Comparison of ENCODE assay signal across 11 mouse cellular contexts in genomic region chr11:118269827-118270226, GRCm38 (mm10). TPM values are rescaled to one million over a fixed set of nuclear protein-coding genes. Genes with fewer than 3 reads are reported as not detected.
A peak's percentile ranks its signal among the peaks of the same experiment; 100 is the strongest.
DNase-seq lines count a peak whose midpoint lies in the region; ATAC-seq lines count a peak whose summit lies in the region.
"Had no signal": no experiment of that assay in that cellular context is flagged by ENCODE, and none has a peak within 500 bp of the region (broad histone marks: within the 10 kb centered on the region; RNA-seq: fewer than 3 reads in every experiment).

No protein-coding gene starts in this region.

- H3K27me3 ChIP-seq in liver, embryonic 12.5 days (replicated peaks): no peaks in the 10 kb centered on the region
- H3K27me3 ChIP-seq: hindbrain, embryonic 12.5 days; liver, embryonic 15.5 days had no signal

- no peak for ATAC-seq in liver, embryonic 12.5 days
- ATAC-seq in inflammation-experienced regulatory T-cells, adult 6 months: no peak

- no peak overlapping the region for H3K4me2 ChIP-seq in liver, embryonic 12.5 days
- H3K4me2 ChIP-seq: hindbrain, embryonic 12.5 days; liver, embryonic 15.5 days had no signal

- H3K9me3 ChIP-seq in liver, embryonic 12.5 days (replicated peaks): no peaks in the 10 kb centered on the region
- H3K9me3 ChIP-seq: hindbrain, embryonic 12.5 days; liver, embryonic 15.5 days had no signal

- H3K27ac ChIP-seq in liver, embryonic 12.5 days: no peak overlapping the region
- H3K27ac ChIP-seq: hindbrain, embryonic 12.5 days; liver, embryonic 15.5 days had no signal

- no peak overlapping the region for H3K9ac ChIP-seq in liver, embryonic 12.5 days
- H3K9ac ChIP-seq: hindbrain, embryonic 12.5 days; liver, embryonic 15.5 days had no signal

- peak; percentile 48 to 61 for DNase-seq in cerebellum, postnatal 14 days
- no peak for DNase-seq in cerebellum, adult 11-12 months
- peak; percentile 43 for DNase-seq in liver
- peak; percentile 51 for DNase-seq in NIH3T3 (ENCODE audit: low read depth)
- peak; percentile 61 for DNase-seq in naive thymus-derived CD4-positive, alpha-beta T cell, adult 2 months (ENCODE audit: low read depth)
- DNase-seq in urinary bladder, adult 2 months (ENCODE audit: low spot score): no peak

- H3K4me1 ChIP-seq in liver, embryonic 12.5 days: no peaks in the 10 kb centered on the region
- H3K4me1 ChIP-seq: hindbrain, embryonic 12.5 days; liver, embryonic 15.5 days had no signal

- no peak overlapping the region for H3K4me3 ChIP-seq in liver, embryonic 12.5 days
- H3K4me3 ChIP-seq: erythroblast, embryonic 14.5 days; hindbrain, embryonic 12.5 days; liver, embryonic 15.5 days had no signal

- H3K36me3 ChIP-seq in liver, embryonic 12.5 days: peaks cover 98% of the 10 kb centered on the region

- 73% methylated on average over 3 of the region's 3 CpGs for WGBS in liver, embryonic 12.5 days (ENCODE audit: insufficient replicate concordance)

RNA-seq across cellular contexts. Expression of gene Usp36, which starts 20.2 kb away (rescaled TPM):
- polyA plus RNA-seq in liver, embryonic 12.5 days (2016; fragmentation: Nextera tagmentation; extraction: Ambion mirVana): 12.5 and 14.3 TPM in 2 replicates
- 17.7 and 20.9 TPM in 2 replicates for polyA plus RNA-seq in urinary bladder, adult 2 months (2012; rRNA removed)
- polyA plus RNA-seq in inflammation-experienced regulatory T-cells, adult 6 months (2017; shearing (Covaris generic)): 10 to 100 TPM; 14.3 to 24.4 (median 22.5) TPM

RNA-seq across cellular contexts. Expression of gene Cyth1, which starts 21.4 kb away (rescaled TPM):
- polyA plus RNA-seq in liver, embryonic 12.5 days (2016; fragmentation: Nextera tagmentation; extraction: Ambion mirVana): 4.7 and 5.4 TPM in 2 replicates
- 21.0 and 23.2 TPM in 2 replicates for polyA plus RNA-seq in urinary bladder, adult 2 months (2012; rRNA removed)
- 10 to 100 TPM; 33.8 to 51.6 (median 41.7) TPM for polyA plus RNA-seq in inflammation-experienced regulatory T-cells, adult 6 months (2017; shearing (Covaris generic))

Comparison
In these comparisons a context has a peak if more than half of its experiments do, and no peak if none do; other contexts are left out.
1. DNase-seq: peak in cerebellum, postnatal 14 days (2 of 2), liver (single experiment), NIH3T3 (single experiment) and naive thymus-derived CD4-positive, alpha-beta T cell, adult 2 months (single experiment); none in cerebellum, adult 11-12 months (single experiment) and urinary bladder, adult 2 months (single experiment).